Mouse (Mus musculus) spleen, adult 12 weeks (tissue): ENCODE data around the gene Mettl21c.
"Not testable (repeated sequence)": the region's sequence is repeated elsewhere in the genome, so short reads cannot be mapped to it uniquely, and the experiment has no call there.

ENCODE experiments used
- DNase-seq: peaks from one replicate; pipeline ENCODE4 v3.0.0; 2022; ENCODE audit warnings: low spot score

Gene Mettl21c

DNA sequence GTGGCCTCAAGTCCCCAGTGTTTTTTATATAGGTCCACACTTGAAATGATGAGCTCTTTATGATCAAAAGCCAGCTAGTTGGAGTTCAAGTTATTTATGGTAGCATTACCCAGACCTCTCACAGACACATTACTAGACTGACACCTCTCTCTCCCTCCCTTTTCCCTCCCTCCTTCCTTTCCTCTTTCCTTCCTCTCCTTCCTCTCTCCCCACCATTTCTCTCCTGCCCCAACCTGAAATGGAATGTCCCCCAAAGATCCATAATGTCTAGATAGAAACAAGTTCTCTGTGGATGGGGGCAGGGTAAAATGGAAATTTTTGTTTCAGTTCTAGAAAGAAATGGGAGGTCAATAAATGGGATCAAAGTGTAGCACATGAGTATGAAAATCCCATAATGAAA, at the start of gene Mettl21c:
TSS of gene Mettl21c (minus strand) at position 101 of the 400 bp plus-strand sequence.
- no peak for DNase-seq

DNA sequence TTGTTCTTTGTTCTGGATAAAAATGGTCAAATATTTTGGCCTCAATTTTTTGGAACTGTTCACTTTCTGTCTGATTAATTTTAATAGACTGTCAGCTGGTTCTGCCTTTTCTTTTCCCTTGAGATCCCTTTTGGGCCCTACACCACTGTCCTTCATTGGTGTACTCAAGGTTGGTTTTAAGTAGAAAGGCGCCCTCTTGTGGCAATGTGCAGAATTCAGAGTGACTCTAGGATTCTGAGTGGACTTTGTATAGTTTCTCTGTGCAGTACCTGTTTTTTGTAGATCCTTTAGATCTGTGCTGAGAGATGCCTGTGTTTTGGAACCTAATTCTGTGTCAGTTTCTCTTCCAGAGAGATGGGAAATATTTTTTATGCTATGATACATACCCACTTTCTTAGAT, 44.8 kb upstream of the Mettl21c start:
- DNase-seq: peak; percentile 35

DNA sequence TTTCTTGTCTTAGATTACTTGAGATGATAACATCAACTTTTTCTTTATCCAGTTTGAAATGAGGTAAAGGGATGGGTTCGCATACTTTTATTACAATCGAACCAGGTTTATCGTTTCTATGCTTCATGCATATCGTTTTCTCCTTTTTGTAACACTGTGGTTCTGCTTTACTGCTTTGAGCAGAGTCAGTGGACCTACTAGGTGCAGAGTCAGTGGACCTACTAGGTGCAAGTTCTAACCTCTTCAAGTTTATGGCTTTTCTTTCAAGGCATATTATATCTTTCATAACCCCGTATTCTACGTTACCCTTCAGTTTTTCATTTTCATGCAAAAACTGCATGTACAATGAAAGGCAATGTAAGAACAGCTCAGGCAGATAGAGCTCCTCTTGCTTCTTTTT, 43.6 kb upstream of the Mettl21c start:
- DNase-seq: no peak

DNA sequence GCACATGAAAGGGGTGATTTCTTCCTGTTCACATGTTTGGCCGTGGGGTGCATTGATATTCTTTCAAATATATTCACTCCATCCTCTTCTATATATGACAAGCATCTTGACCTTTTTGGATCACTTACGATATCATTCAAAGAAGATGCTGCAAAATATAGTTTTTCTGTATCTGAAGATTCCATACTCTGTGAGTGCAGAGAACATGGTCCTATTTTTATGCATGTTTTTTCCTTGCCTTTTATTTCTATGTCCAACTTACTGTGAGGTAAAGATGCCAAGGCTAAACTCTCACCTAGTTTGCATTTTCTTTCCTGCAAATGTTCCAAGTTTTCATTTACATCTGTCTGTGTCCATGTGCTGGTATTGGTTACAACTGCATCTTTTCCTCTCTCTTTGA, 42.0 kb upstream of the Mettl21c start, which contains the start of gene Gm8251:
TSS of gene Gm8251 (minus strand) at position 101 of the 400 bp plus-strand sequence.
- no peak for DNase-seq

DNA sequence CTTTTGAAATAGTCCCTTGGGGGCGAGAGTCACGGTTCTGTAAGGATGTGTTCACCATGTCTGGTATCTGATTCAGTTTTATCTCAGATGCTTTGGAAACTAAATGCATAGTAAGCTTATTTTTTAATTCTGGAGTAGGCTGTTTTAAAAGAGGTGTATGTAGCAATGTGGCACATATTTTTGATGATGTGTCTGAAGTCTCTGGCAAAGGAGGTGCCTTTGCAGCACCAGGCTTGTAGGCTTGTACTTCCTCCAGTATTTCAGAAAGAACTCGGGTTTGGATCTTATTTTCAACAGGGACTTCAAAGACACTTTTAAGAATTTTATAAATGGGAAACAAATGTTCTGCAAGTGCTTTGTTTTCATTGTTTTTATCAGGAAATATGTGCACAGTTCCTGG, 38.0 kb upstream of the Mettl21c start:
- DNase-seq: no peak

DNA sequence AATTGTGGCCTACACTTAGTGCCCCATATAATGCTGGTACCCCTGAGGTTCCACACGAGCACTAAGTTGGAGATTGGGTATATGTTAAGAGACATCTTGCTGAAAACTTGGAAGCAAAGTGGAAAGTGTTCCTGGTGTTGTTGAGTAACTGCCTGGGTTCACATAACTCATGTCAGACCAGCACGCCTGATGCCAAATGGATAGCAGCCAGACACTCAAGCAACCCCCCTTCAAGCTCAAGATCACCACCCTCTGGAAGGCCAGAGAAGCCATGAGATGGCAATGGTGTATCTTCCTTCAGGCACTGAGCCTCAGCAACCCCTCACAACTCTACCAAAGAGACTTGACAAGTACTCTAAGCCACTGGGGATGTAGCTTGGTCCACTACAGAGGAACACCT, 26.7 kb upstream of the Mettl21c start:
- DNase-seq: no peak

DNA sequence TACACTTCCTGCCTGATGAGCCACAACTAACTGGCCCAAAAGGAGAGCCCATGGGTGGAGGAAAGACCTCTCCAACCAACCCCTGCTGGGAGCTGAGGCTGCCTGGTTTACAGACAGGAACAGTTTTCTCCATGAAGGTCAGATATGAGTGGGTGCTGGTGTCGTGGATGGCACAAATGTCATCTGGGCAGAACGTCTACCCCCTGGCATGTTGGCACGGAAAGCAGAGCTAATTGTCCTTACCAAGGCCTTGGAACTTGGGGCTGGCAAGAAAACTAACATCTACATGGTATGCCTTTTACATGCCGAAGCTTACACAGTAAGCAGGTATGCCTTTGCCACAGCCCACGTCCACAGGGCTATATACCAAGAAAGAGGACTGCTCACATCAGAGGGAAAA, 25.9 kb upstream of the Mettl21c start:
- not testable (repeated sequence) for DNase-seq

DNA sequence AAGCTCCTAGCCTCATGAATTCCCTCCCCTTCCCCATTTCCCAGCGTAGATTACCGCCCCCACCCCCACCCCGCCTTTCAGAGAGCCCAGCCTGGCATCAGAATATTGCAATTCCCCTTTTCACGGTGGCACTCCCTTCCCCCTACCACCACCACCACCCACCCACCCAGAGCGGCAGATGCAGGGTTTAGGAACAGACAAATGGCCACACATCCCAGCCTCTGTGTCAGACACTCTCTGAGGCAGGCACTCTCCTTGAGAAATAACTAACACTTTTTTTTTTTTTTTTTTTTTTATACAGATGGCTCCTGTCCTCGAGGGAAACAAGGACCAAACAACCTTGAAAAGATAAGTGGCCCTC, 22.7 kb upstream of the Mettl21c start:
- no peak for DNase-seq

DNA sequence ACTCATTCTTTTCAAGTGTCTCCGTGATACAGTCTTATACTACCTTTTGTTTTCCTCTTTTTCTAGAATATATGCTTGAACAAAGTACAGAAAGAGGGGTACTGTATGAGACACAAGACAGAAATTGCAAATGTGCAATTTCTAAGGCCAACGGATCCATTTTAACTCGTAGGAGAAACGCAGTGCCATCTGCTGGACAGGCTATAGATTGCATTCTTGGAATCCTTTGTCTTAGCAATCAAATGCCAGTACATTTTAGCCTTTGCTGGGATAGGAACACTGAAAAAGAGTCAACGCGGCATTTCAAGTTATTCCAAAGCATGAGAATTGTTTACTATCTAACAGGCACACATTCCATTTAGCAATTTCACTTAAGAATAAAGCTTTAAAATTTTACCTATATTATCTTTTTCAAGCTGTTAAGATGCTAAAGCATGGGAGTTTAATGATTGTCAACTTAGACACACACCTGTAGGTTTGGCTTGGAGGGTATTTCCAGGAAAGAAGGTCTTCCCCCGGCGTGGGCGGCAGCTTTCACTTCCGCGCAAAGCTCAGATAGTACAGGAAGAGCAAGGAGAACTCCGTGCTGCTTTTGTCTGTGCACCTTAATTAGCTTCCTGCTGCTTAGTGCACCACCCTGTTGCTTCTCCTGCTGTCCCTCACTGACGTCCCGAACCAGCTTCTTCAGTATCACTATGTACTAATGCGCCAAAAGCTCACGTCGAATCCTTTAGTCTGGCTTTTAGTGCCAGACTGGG, 22.1 kb upstream of the Mettl21c start:
- peak; percentile 45 for DNase-seq

DNA sequence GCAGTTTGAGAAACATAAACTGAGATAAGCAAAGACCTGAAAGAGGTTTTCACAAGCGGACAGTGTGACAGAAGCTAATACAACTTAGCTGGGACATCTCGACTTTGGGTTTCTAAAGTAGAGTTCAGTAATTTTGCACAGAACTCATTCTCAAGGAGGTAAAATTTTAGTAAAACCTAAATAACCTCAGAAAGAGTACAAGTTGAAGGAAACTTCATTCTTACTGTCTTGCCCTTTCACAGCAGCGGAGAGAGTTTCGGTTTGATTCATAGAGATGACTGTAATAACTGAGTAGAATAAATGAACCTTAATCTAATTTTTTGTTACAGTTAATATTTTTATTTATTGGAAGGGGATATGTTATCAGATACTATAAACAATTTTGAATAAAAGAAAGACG, 13.1 kb upstream of the Mettl21c start:
- no peak for DNase-seq

DNA sequence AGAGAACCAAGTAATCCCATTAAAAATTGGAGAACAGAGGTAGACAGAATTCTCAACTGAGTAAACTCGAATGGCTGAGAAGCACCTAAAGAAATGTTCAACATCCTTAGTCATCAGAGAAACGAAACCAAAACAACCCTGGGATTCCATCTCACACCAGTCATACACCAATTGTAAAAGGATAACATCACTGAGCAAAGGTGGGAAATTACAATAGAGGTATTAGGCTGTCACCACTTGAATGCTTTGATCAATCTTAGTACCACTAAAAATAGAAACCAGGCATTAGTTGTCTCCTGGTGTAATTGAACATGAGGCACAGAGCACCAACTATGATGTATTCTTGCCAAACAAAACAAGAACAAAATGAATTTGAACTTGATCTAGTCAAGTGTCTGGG, 12.4 kb upstream of the Mettl21c start:
- DNase-seq: no peak

DNA sequence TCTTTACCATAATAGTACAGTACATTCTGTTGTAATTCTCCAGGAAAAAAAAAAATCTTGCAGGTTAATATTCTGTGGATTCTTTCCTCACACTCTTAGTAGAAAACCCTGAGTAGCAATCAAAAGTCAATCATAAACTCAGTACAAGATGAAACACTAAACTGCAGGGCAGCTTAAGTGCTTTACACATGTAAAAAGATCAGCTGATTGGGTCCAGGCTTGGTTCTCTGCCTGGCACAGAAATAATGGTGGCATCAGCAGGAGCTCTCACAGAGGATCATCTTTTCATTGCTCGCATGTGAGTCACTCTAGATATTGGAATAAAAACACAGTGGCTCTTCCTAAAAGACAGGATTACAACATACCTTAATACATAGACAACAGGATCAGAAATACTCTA, 7.8 kb upstream of the Mettl21c start:
- DNase-seq: no peak

DNA sequence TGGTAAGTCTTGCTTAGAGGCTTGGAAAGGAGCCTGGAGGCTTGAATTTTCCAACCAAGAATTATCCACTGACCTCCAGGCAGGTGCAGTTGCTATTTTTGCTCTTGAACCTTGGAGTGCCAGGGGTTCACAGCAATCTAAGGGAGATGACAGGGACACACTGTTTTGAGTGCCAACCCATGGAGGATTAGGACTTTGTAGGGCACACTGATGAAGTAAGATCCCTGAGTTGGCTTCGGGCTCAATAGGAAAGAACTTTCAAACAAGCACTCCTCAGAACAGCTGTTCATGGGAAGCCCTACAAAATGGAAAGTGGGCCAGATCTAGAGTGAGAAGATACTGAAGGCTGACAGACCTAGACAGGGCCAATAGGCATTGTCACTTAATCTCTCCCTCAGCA, 2.8 kb upstream of the Mettl21c start:
- no peak for DNase-seq

DNA sequence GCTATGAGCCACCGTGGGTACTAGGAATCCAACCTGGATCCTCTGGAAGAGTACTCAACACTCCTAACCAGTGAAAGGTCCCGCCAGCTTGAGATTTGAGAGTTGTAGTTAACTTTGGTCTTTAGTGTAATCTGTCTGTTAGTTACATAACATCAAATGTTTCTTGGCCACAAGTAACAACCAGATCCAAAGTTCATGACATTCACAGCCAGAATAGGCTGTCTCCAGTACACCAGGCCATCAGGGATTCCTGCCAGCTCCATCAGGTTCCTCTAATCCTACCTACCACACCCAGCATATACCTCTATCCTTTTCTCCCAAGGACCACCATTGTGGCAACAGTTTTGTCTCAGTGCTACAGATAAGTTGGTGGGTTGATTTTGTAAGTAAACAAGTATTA, 4.3 kb downstream of the Mettl21c start:
- no peak for DNase-seq

DNA sequence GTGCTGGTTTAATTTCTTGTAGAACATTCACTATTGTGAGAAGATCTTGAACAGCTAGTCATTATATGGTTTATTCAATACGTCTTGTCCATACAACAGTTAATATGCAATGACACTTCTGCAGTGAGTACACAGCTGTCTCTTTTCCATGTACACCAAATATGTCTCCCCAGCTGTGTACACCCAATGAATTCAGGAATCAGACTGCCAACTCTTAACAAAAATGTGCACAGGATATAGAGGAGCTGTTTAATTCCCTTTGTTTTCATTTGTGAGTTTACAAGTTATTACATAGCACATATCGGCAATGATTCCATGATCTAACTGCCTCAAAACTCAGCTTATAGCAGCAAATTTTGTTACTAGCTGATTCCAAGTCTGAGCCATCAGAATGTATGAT, 15.3 kb downstream of the Mettl21c start:
- DNase-seq: no peak

DNA sequence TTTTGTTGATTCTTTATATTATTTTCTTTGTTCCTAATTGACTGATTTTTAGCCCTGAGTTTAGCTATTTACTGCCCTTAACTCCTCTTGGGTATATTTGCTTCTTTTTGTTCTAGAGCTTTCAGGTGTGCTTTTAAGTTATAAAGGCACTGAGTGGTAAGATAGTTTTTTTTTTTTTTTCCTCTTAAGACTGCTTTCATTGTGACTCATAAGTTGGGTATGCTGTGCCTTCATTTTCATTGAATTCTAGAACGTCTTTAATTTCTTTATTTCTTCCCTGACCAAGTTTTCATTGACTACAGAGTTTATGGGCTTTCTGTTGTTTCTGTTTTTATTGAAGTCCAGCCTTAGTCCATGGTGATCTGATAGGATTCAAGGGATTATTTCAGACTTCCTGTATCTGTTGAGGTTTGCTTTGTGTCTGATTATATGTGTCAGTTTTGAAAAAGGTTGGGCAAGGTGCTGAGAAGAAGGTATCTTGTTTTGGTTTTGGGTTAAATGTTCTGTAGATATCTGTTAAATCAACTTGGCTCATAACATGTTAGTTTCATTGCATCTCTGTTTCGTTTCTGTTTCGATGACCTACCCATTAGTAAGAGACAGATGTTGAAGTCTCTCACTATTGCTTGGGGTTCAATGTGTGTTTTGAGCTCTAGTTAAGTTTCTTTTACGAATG, 22.8 kb downstream of the Mettl21c start:
- DNase-seq: no peak

DNA sequence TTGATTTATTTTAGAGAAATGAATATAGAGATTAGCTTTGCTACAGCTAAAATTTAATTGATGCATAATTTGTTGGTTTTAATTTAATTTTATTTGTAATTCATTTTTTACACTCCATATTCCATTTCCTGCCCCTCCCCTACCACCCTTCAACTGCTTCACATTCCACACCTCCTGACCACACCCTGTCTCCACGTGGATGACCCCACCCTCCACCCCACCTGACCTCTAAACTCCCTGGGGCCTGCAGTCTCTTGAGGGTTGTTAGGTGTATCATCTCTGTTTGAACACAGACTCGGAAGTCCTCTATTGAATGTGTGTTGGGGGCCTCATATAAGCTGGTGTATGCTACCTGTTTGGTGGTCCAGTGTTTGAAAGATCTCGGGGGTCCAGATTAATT, 48.7 kb downstream of the Mettl21c start:
- no peak for DNase-seq

DNA sequence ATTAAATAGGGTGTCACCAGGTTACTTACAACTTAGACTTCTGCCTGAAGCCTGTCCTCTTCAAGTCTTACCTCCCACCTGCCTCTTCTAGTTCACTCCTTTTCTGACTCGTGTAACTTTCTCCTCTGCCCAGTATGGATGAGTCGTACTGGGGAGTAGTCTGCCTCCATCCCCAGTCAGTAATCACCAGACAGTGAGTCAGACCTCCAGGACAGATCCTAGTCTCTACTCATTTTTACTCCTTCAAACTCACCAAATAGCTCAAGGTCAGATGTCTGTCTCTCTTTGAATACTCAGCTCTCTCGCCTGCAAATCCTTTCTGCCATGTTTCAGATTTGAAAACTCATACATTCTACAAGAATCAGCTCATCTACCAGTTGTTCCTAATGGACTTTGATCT, 50.5 kb downstream of the Mettl21c start:
- DNase-seq: no peak

DNA sequence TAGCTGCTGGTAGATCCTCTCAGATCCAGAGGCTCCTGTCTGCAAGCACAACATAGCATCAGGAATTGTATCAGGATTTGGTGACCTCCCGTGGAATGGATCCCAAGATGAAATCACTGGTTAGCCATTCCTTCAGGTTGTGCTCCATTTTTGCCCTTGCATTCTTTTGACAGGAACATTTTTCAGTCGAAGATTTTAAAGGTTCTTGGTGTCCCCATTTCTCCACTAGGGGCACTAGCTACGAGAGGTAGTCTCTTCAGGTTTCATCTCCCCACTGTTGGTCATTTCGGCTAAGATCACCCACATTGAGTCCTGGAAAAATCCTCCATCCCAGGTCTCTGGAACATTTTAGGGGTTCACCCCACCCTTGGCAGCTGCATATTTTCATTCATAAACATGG, 53.1 kb downstream of the Mettl21c start:
- no peak for DNase-seq

DNA sequence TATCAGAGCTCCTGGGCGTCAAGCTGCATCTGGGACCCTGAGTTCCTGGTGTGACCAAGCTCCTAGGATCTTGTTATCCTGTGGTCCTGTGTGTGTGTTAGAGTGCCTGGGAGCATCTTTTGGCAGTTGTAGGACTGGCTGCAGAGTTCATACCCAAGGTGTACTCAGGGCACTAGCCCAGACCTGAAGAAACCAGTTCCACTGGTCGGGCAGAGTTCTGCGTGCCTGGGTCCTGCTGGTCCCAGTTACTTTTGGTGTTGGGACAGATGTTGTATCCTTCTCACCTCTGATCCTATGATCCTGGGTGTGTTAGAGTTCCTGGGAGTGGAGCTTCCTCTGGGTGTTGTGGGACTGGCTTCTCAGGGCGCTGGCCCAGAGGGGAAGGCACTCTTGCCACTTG, 55.5 kb downstream of the Mettl21c start:
- DNase-seq: no peak
